Comparison of ENCODE assay signal across 10 mouse cellular contexts in the genomic region with DNA sequence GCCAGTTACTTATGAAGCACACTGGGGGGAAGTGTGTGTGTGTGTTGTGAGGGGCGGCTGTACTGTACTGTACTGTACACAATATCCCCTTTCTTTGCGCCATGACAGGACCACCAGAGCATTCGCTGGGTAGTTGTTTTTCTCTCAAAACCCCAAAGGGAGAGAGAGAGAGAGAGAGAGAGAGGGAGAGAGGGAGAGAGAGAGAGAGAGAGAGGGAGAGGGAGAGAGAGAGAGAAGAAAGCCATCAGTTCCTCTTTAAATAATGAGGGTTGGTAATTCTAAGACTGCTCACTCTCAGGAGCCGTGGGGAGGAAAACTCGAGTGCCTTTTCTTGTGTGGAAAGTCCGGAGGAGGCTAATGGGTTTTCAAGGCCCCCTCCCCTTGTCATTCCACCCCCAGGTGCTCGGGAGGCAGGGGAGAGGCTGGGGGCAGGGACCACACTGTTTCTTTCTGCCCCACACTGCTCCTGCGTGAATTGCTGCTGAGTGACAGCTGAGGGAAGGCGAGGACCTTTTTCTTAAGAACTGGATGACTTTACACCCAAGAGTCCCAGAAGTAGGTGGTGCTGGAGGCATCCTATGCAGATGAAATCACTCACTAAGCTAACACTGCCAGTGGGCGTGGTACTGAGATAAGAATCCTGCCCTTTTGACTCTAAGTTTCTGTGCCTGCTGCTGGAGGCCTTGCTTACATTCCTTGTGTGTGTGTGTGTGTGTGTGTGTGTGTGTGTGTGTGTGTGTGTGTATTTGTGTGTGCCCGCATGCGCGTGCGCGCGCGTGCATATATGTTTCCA. TPM values are rescaled to one million over a fixed set of nuclear protein-coding genes. Genes with fewer than 3 reads are reported as not detected.
DNase-seq lines count a peak whose midpoint lies in the region; ATAC-seq and TF ChIP-seq lines count a peak whose summit lies in the region.
"Had no signal": no experiment of that assay in that cellular context is flagged by ENCODE, and none has a peak within 500 bp of the region (broad histone marks: within the 10 kb centered on the region; RNA-seq: fewer than 3 reads in every experiment).

No protein-coding gene starts in this region.

- H3K4me3 ChIP-seq in forebrain, embryonic 15.5 days: peak overlapping the region; percentile 19; the same call in 1 of the 2 replicates
- no peak overlapping the region for H3K4me3 ChIP-seq in forebrain, embryonic 11.5 days (ENCODE audit: low read depth, low read length)
- H3K4me3 ChIP-seq in MEL (ENCODE audit: control insufficient read depth in 1 of 2, insufficient read depth in 1 of 2, low read depth in 2 of 2, low read length in 2 of 2): no peak overlapping the region
- H3K4me3 ChIP-seq in hindbrain, postnatal 0 days (ENCODE audit: low read length): no peak overlapping the region
- H3K4me3 ChIP-seq in midbrain, embryonic 14.5 days (replicated peaks; ENCODE audit: low read depth, low read length): no peak overlapping the region

- 0 out of 2 replicates have a peak overlapping the region, but pooled peaks have one; percentile 24 for H3K9ac ChIP-seq in forebrain, embryonic 15.5 days (replicated peaks)
- H3K9ac ChIP-seq in forebrain, embryonic 11.5 days (ENCODE audit: low read length): no peak overlapping the region
- H3K9ac ChIP-seq in MEL (ENCODE audit: control insufficient read depth, low read depth, low read length, poor library complexity, severe bottlenecking): no peak overlapping the region
- H3K9ac ChIP-seq in hindbrain, postnatal 0 days (replicated peaks; ENCODE audit: low read length): peak overlapping the region; percentile 13; the same call in 1 of the 2 replicates
- no peak overlapping the region for H3K9ac ChIP-seq in midbrain, embryonic 14.5 days (replicated peaks; ENCODE audit: low read length)

- ATAC-seq in forebrain, embryonic 15.5 days (replicated peaks): no peak; the same call in 1 of the 2 replicates
- ATAC-seq in forebrain, embryonic 11.5 days (replicated peaks; ENCODE audit: low FRiP score): no peak
- no peak for ATAC-seq in hindbrain, postnatal 0 days
- no peak for ATAC-seq in midbrain, embryonic 14.5 days (ENCODE audit: low FRiP score, low TSS enrichment)

- peak overlapping the region; percentile 66 for H3K27ac ChIP-seq in forebrain, embryonic 15.5 days (replicated peaks)
- H3K27ac ChIP-seq in forebrain, embryonic 11.5 days (ENCODE audit: low read depth, low read length): no peak overlapping the region
- no peak overlapping the region for H3K27ac ChIP-seq in MEL (ENCODE audit: control insufficient read depth, low read depth, low read length)
- peak overlapping the region; percentile 36; the same call in 1 of the 2 replicates for H3K27ac ChIP-seq in hindbrain, postnatal 0 days
- peak overlapping the region; percentile 55 for H3K27ac ChIP-seq in midbrain, embryonic 14.5 days (replicated peaks; ENCODE audit: low read depth, low read length)

- no peak for DNase-seq in forebrain, embryonic 11.5 days (ENCODE audit: low spot score)
- no peak for DNase-seq in MEL (ENCODE audit: low read depth, low spot score)
- DNase-seq in hindbrain, postnatal 0 days (ENCODE audit: low spot score): peak; percentile 19
- DNase-seq in midbrain, embryonic 14.5 days: no peak
- DNase-seq in layer of hippocampus, adult 18-20 months (ENCODE audit: low spot score in 2 of 2): no peak
- no peak for DNase-seq in gastrocnemius, adult 8-10 months (ENCODE audit: low spot score in 2 of 2)
- no peak for DNase-seq in layer of hippocampus, adult 9-11 months
- DNase-seq: embryo, embryonic 11 days; kidney, postnatal 14 days had no signal

- H3K27me3 ChIP-seq in forebrain, embryonic 15.5 days: no peaks in the 10 kb centered on the region
- H3K27me3 ChIP-seq in forebrain, embryonic 11.5 days (ENCODE audit: control insufficient read depth, insufficient read depth, low read length): peaks cover 7% of the 10 kb centered on the region; the same call in 1 of the 2 replicates
- H3K27me3 ChIP-seq in MEL (ENCODE audit: control insufficient read depth in 1 of 2, insufficient read depth in 2 of 2, low read length in 2 of 2): peaks cover 6 to 9% of the 10 kb centered on the region in 2 experiments
- H3K27me3 ChIP-seq in hindbrain, postnatal 0 days (ENCODE audit: insufficient read depth, low read length): no peaks in the 10 kb centered on the region
- H3K27me3 ChIP-seq in midbrain, embryonic 14.5 days (ENCODE audit: control insufficient read depth, insufficient read depth, low read length): no peaks in the 10 kb centered on the region

- no peaks in the 10 kb centered on the region for H3K9me3 ChIP-seq in forebrain, embryonic 15.5 days
- H3K9me3 ChIP-seq in forebrain, embryonic 11.5 days (ENCODE audit: control insufficient read depth, low read length): no peaks in the 10 kb centered on the region
- no peaks in the 10 kb centered on the region for H3K9me3 ChIP-seq in MEL (replicated peaks; ENCODE audit: insufficient read depth, low read length)
- no peaks in the 10 kb centered on the region for H3K9me3 ChIP-seq in hindbrain, postnatal 0 days (ENCODE audit: low read length)
- H3K9me3 ChIP-seq in midbrain, embryonic 14.5 days (ENCODE audit: control insufficient read depth, low read length): no peaks in the 10 kb centered on the region

- TF ChIP-seq POLR2A in MEL (IDR thresholded peaks at IDR 0.05; ENCODE audit: control insufficient read depth in 1 of 2, insufficient read depth in 1 of 2, low read depth in 1 of 2, low read length in 2 of 2, poor library complexity in 1 of 2): no peak

- WGBS in forebrain, embryonic 15.5 days: 48% methylated on average over 17 of the region's 17 CpGs
- WGBS in forebrain, embryonic 11.5 days: 64% methylated on average over 17 of the region's 17 CpGs
- WGBS in hindbrain, postnatal 0 days: 57% methylated on average over 17 of the region's 17 CpGs
- WGBS in midbrain, embryonic 14.5 days: 65% methylated on average over 17 of the region's 17 CpGs

- no peaks in the 10 kb centered on the region for H3K79me2 ChIP-seq in MEL (ENCODE audit: control insufficient read depth, insufficient read depth, low read length, poor library complexity)

- peak overlapping the region; percentile 38 for H3K4me2 ChIP-seq in forebrain, embryonic 15.5 days (replicated peaks)
- H3K4me2 ChIP-seq in forebrain, embryonic 11.5 days (ENCODE audit: low read depth, low read length, severe bottlenecking): no peak overlapping the region
- peak overlapping the region; percentile 74 for H3K4me2 ChIP-seq in hindbrain, postnatal 0 days (ENCODE audit: low read depth, low read length)
- H3K4me2 ChIP-seq in midbrain, embryonic 14.5 days (ENCODE audit: low read length): peak overlapping the region; percentile 31; the same call in 1 of the 2 replicates

- H3K4me1 ChIP-seq in forebrain, embryonic 15.5 days: peaks cover 57% of the 10 kb centered on the region
- peaks cover 9% of the 10 kb centered on the region for H3K4me1 ChIP-seq in forebrain, embryonic 11.5 days (replicated peaks; ENCODE audit: control insufficient read depth, insufficient read depth, low read length)
- H3K4me1 ChIP-seq in MEL (ENCODE audit: control insufficient read depth in 1 of 2, insufficient read depth in 2 of 2, low read length in 2 of 2): peaks cover 0 to 12% of the 10 kb centered on the region in 2 experiments; a peak in 2 of 4 replicates
- H3K4me1 ChIP-seq in hindbrain, postnatal 0 days (ENCODE audit: insufficient read depth, low read length): peaks cover 15% of the 10 kb centered on the region
- H3K4me1 ChIP-seq in midbrain, embryonic 14.5 days (ENCODE audit: control insufficient read depth, insufficient read depth, low read length): peaks cover 29% of the 10 kb centered on the region

- no peak for TF ChIP-seq CTCF in MEL (IDR thresholded peaks at IDR 0.05 in 2 of 3, conservative IDR thresholded peaks at IDR 0.05 in 1 of 3; ENCODE audit: control insufficient read depth in 1 of 3, insufficient read depth in 1 of 3, low read depth in 2 of 3, low read length in 3 of 3, poor library complexity in 1 of 3, severe bottlenecking in 1 of 3)
- TF ChIP-seq CTCF in hindbrain, postnatal 0 days (IDR thresholded peaks at IDR 0.05; ENCODE audit: low read depth): no peak

- no peak for TF ChIP-seq RAD21 in MEL (IDR thresholded peaks at IDR 0.05; ENCODE audit: low read depth, low read length)

- no peaks in the 10 kb centered on the region for H3K36me3 ChIP-seq in forebrain, embryonic 15.5 days
- H3K36me3 ChIP-seq in forebrain, embryonic 11.5 days (ENCODE audit: control insufficient read depth, insufficient read depth, low read length): no peaks in the 10 kb centered on the region
- H3K36me3 ChIP-seq in MEL (ENCODE audit: control insufficient read depth in 1 of 2, insufficient read depth in 2 of 2, low read length in 2 of 2): peaks cover 0 to 6% of the 10 kb centered on the region in 2 experiments; a peak in 2 of 4 replicates
- no peaks in the 10 kb centered on the region for H3K36me3 ChIP-seq in hindbrain, postnatal 0 days (ENCODE audit: insufficient read depth, low read length)
- H3K36me3 ChIP-seq in midbrain, embryonic 14.5 days (ENCODE audit: control insufficient read depth, insufficient read depth, low read length): no peaks in the 10 kb centered on the region

- TF ChIP-seq EP300 in MEL (IDR thresholded peaks at IDR 0.05; ENCODE audit: low read depth in 1 of 2, low read length in 2 of 2): no peak

TF ChIP-seq in MEL, 35 proteins besides CTCF, POLR2A, EP300 and RAD21:
- TF ChIP-seq MYC (IDR thresholded peaks at IDR 0.05; ENCODE audit: low read depth, low read length): no peak
- TF ChIP-seq JUND (IDR thresholded peaks at IDR 0.05; ENCODE audit: low read depth, low read length): peak; percentile 91

RNA-seq across cellular contexts. Expression of a gene that starts 6.5 kb away (rescaled TPM):
- 9.0 and 10.4 TPM in 2 replicates for polyA plus RNA-seq in forebrain, embryonic 15.5 days (2015; fragmentation: Nextera tagmentation; extraction: Ambion mirVana)
- 1.3 and 1.8 TPM in 2 replicates for polyA plus RNA-seq in forebrain, embryonic 11.5 days (2014; fragmentation: Nextera tagmentation; extraction: Ambion mirVana)
- not detected in 2 replicates for total RNA-seq in MEL (2012; rRNA removed)
- polyA plus RNA-seq in MEL (2012; ENCODE audit: insufficient read depth in 1 of 2, insufficient read length in 2 of 2, low read depth in 1 of 2, low replicate concordance in 2 of 2, missing spikeins in 1 of 2): under 1 TPM in 1 of 2 experiments, not detected in 1; 0.04 TPM
- total RNA-seq in hindbrain, postnatal 0 days (2014; rRNA removed): 20.8 and 27.3 TPM in 2 replicates
- polyA plus RNA-seq in hindbrain, postnatal 0 days (2015; fragmentation: Nextera tagmentation; extraction: Ambion mirVana): 7.2 and 7.4 TPM in 2 replicates
- 5.3 and 6.4 TPM in 2 replicates for polyA plus RNA-seq in midbrain, embryonic 14.5 days (2014; fragmentation: Nextera tagmentation; extraction: Ambion mirVana)
- total RNA-seq in layer of hippocampus, adult 18-20 months (2021): 10 to 100 TPM; 24.6 to 26.6 TPM
- total RNA-seq in gastrocnemius, adult 8-10 months (2022): 1 to 10 TPM; 1.3 to 2.3 (median 1.8) TPM

Comparison
In these comparisons a context has a peak if more than half of its experiments do, and no peak if none do; other contexts are left out.
1. H3K27ac ChIP-seq: peak in forebrain, embryonic 15.5 days (single experiment), hindbrain, postnatal 0 days (single experiment) and midbrain, embryonic 14.5 days (single experiment); none in forebrain, embryonic 11.5 days (single experiment) and MEL (single experiment).
2. H3K9ac ChIP-seq: peak in forebrain, embryonic 15.5 days (single experiment) and hindbrain, postnatal 0 days (single experiment); none in forebrain, embryonic 11.5 days (single experiment), MEL (single experiment) and midbrain, embryonic 14.5 days (single experiment).